Mouse (Mus musculus) liver, embryonic 16.5 days (tissue): ENCODE data around the gene Coq10a. TPM values are rescaled to one million over a fixed set of nuclear protein-coding genes. Genes with fewer than 3 reads are reported as not detected.
A peak's percentile ranks its signal among the peaks of the same experiment; 100 is the strongest.

ENCODE experiments used
- ATAC-seq: fragments of 200-750 bp; cut with Nextera tagmentation; 2 replicates; pipeline ENCODE4 v1.8.0; 2017; ENCODE audit warnings: low read depth, mild to moderate bottlenecking, moderate number of reproducible peaks, moderate library complexity
- H3K27ac ChIP-seq: fragments of 300-500 bp; sonication (generic); 2 replicates; pipeline ENCODE4 v1.5.1; 2014; ENCODE audit warnings: mild to moderate bottlenecking, low read length
- H3K27me3 ChIP-seq: fragments of 300-500 bp; sonication (generic); 2 replicates; pipeline ENCODE4 v1.6.1; 2014; ENCODE audit warnings: low read depth, low read length, mixed read lengths; ENCODE audit not compliant: control insufficient read depth, insufficient read depth
- H3K36me3 ChIP-seq: fragments of 300-500 bp; sonication (generic); 2 replicates; pipeline ENCODE4 v1.6.1; 2014; ENCODE audit warnings: mild to moderate bottlenecking; ENCODE audit not compliant: control insufficient read depth, insufficient read depth
- H3K4me1 ChIP-seq: fragments of 300-500 bp; sonication (generic); 2 replicates; pipeline ENCODE4 v1.6.1; 2014; ENCODE audit warnings: low read depth, low read length, mixed read lengths; ENCODE audit not compliant: control insufficient read depth
- H3K4me2 ChIP-seq: fragments of 300-500 bp; sonication (generic); 2 replicates; pipeline ENCODE4 v1.6.1; 2014; ENCODE audit warnings: low read depth, low read length, mixed read lengths
- H3K4me3 ChIP-seq: fragments of 300-500 bp; sonication (generic); 2 replicates; pipeline ENCODE4 v1.5.1; 2014; ENCODE audit warnings: low read depth, mild to moderate bottlenecking, low read length
- H3K9ac ChIP-seq: fragments of 300-500 bp; sonication (generic); 2 replicates; pipeline ENCODE4 v1.6.1; 2014; ENCODE audit warnings: low read depth, low read length
- H3K9me3 ChIP-seq: fragments of 300-500 bp; sonication (generic); replicated peaks from 2 replicates; pipeline ENCODE4 v1.6.1; 2016; ENCODE audit warnings: low read length; ENCODE audit not compliant: control insufficient read depth
- WGBS: fragments of 180-500 bp; shearing (Covaris S2); extraction: QIAGEN DNeasy Blood & Tissue Kit; methylation state at CpG from one replicate; pipeline ENCODE4 v1.1.7; 2014; ENCODE audit not compliant: insufficient replicate concordance; 5-methylcytosine and 5-hydroxymethylcytosine counted together
- polyA plus RNA-seq: library from polyadenylated mRNA; unstranded; fragments of >200 nt; fragmentation: Nextera tagmentation; extraction: Ambion mirVana; gene quantifications from 2 replicates; pipeline ENCODE4 v1.2.1, GENCODE M21; 2015

Gene Coq10a
- polyA plus RNA-seq, 1 experiment from 2014 or later: 0.96 TPM

GRCm38 (mm10) chr10:128377940-128378448, 9.2 kb upstream of the Coq10a start:
- Histone ChIP-seq H3K4me1 (peaks cover 37% of the 10 kb centered on the region), H3K4me3 (peak overlapping the region; percentile 85), H3K36me3 (peaks cover 17% of the 10 kb centered on the region), H3K9me3 (no peaks in the 10 kb centered on the region), H3K9ac (peak overlapping the region; percentile 91), H3K27me3 (no peaks in the 10 kb centered on the region), H3K27ac (no peak overlapping the region; the same call in 1 of the 2 replicates), H3K4me2 (peak overlapping the region; percentile 95)
- ATAC-seq: no peak
- WGBS: 65% methylated on average over 14 of the region's 14 CpGs

DNA sequence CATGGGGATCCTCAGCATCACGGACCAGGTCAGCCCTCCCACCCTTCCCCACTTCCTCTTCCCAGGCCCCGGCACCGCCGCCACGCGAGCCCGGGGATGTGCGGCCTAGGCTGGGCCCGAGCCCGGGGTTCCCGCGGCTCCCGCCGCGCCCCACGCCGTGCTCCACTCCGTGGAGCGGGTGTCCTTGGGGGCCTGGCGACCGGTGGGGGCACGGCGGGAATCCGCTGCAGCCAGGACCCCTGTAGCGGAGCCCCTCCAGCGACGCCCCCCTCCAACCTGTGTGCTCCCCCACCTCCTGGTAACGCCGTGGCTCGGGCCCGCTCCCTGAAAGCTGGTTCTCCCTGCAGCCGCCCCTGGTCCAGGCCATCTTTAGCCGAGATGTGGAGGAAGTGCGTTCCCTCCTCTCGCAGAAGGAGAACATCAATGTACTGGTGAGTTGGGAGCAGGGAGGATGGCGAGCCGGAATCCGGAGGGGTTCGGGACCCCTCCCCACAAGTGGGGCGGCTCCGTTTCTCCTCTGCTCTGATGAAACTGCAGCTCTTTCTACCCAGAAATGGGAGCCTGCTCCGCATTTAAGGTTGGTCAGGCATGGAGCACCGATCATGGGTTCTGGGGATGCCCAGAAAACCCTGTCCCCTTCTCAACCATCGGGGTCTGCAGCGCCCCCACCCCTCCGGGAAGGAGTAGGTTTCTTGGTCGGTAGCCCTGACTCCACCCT, 8.6 kb upstream of the Coq10a start:
- Histone ChIP-seq H3K4me2 (peak overlapping the region; percentile 95), H3K9ac (peak overlapping the region; percentile 91), H3K4me1 (peaks cover 39% of the 10 kb centered on the region), H3K27ac (peak overlapping the region; percentile 61), H3K27me3 (no peaks in the 10 kb centered on the region), H3K4me3 (peak overlapping the region; percentile 85), H3K9me3 (no peaks in the 10 kb centered on the region), H3K36me3 (peaks cover 11% of the 10 kb centered on the region)
- under 1% methylated on average over 47 of the region's 47 CpGs for WGBS
- ATAC-seq: peak; percentile 58

- Histone ChIP-seq H3K9me3 (no peaks in the 10 kb centered on the region), H3K36me3 (peaks cover 3% of the 10 kb centered on the region), H3K27ac (peak within 1 kb of the TSS; percentile 77), H3K4me2 (peak within 1 kb of the TSS; percentile 95), H3K4me3 (peak within 1 kb of the TSS; percentile 85), H3K4me1 (peaks cover 39% of the 10 kb centered on the region), H3K27me3 (no peaks in the 10 kb centered on the region), H3K9ac (peak within 1 kb of the TSS; percentile 91)
- ATAC-seq: peak; percentile 93
- WGBS: under 1% methylated on average over 52 of the region's 73 CpGs
These were observed 7.8 kb upstream of the Coq10a start, which contains the start of gene Ankrd52 for GRCm38 (mm10) chr10:128376455-128377211. Ankrd52 (plus strand) TSS chr10:128377115.

DNA sequence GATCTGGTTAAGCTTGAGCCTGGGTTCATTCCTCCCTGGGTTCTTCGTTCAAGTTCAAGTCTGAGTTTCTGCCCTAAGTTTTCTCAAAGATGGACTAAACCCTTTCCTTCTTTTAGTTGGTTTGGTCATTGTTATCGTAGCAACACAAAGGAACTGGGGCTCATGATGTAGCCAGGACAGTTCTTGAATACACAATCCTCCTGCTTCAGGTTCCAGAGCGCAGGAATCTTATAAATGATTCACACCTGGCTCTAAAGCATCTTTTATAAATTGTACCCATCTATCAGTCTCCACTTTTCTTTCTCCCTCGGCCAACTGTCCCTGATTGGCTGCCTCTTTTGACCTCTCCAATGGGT, 7.3 kb upstream of the Coq10a start:
- H3K36me3 ChIP-seq: no peaks in the 10 kb centered on the region
- peaks cover 39% of the 10 kb centered on the region for H3K4me1 ChIP-seq
- no peaks in the 10 kb centered on the region for H3K27me3 ChIP-seq
- peak overlapping the region; percentile 91 for H3K9ac ChIP-seq
- H3K9me3 ChIP-seq: no peaks in the 10 kb centered on the region
- ATAC-seq: no peak
- 52% methylated on average over 4 of the region's 4 CpGs for WGBS
- peak overlapping the region; percentile 77 for H3K27ac ChIP-seq
- peak overlapping the region; percentile 95 for H3K4me2 ChIP-seq
- H3K4me3 ChIP-seq: peak overlapping the region; percentile 85

GRCm38 (mm10) chr10:128374393-128374792, 5.6 kb upstream of the Coq10a start:
- ATAC-seq: no peak
- Histone ChIP-seq H3K27ac (no peak overlapping the region), H3K27me3 (no peaks in the 10 kb centered on the region), H3K4me3 (no peak overlapping the region), H3K36me3 (no peaks in the 10 kb centered on the region), H3K9me3 (no peaks in the 10 kb centered on the region), H3K4me2 (no peak overlapping the region), H3K4me1 (peaks cover 37% of the 10 kb centered on the region), H3K9ac (no peak overlapping the region)
- 79% methylated on average over 6 of the region's 6 CpGs for WGBS

DNA sequence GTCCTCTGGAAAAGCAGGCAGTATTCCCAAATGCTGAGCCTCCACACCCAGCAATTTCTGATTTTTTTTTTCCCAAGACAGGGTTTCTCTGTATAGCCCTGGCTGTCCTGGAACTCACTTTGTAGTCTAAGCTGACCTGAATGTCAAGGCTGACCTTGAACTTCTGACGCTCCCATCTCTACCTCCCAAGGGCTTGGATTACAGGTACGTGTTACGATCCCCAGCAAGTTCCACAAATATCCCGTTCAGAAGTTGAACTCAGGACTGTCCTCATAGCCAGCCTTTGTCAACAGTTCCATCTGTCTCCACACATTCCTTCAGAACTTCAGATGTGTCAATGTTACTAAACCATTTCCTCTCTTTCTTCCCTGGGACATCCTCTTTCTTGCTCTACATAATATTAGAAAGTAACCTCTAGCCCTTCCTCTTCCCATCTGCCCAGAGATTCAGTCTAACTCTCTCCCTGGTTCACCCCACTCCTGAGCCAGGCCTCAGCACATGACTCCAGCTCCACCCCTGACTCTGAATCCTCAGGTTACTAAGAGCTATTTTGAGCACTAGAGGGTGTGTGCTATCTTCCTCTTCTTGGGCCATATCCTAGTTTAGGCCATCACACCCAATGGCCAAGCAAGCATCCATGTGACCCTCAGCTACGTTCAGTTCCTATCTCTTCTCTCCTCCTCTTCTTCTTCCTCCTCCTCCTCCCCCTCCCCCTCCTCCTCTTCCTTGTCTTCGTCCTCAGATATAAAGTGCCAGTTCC, 4.4 kb upstream of the Coq10a start:
- H3K4me2 ChIP-seq: no peak overlapping the region
- ATAC-seq: no peak
- H3K27me3 ChIP-seq: no peaks in the 10 kb centered on the region
- 47% methylated on average over 6 of the region's 6 CpGs for WGBS
- no peak overlapping the region for H3K4me3 ChIP-seq
- H3K9me3 ChIP-seq: no peaks in the 10 kb centered on the region
- H3K9ac ChIP-seq: no peak overlapping the region
- H3K27ac ChIP-seq: peak overlapping the region; percentile 42; the same call in 1 of the 2 replicates
- H3K4me1 ChIP-seq: peaks cover 34% of the 10 kb centered on the region
- H3K36me3 ChIP-seq: no peaks in the 10 kb centered on the region

GRCm38 (mm10) chr10:128372142-128372541, 3.3 kb upstream of the Coq10a start:
- Histone ChIP-seq H3K9me3 (no peaks in the 10 kb centered on the region), H3K27ac (no peak overlapping the region)
- 76% methylated on average over 5 of the region's 5 CpGs for WGBS

GRCm38 (mm10) chr10:128370601-128371000, 1.8 kb upstream of the Coq10a start:
- Histone ChIP-seq H3K9ac (no peak overlapping the region), H3K4me2 (no peak overlapping the region), H3K27me3 (no peaks in the 10 kb centered on the region), H3K4me3 (no peak overlapping the region), H3K27ac (no peak overlapping the region), H3K4me1 (peaks cover 23% of the 10 kb centered on the region), H3K36me3 (no peaks in the 10 kb centered on the region), H3K9me3 (no peaks in the 10 kb centered on the region)
- ATAC-seq: no peak
- 49% methylated on average over 4 of the region's 4 CpGs for WGBS

More at GRCm38 (mm10) chr10:128372142-128372541, 3.3 kb upstream of the Coq10a start:
- no peak overlapping the region for H3K4me3 ChIP-seq
- no peak overlapping the region for H3K9ac ChIP-seq
- peaks cover 32% of the 10 kb centered on the region for H3K4me1 ChIP-seq
- H3K27me3 ChIP-seq: no peaks in the 10 kb centered on the region
- H3K36me3 ChIP-seq: no peaks in the 10 kb centered on the region
- no peak for ATAC-seq
- no peak overlapping the region for H3K4me2 ChIP-seq
